In the genomic region with DNA sequence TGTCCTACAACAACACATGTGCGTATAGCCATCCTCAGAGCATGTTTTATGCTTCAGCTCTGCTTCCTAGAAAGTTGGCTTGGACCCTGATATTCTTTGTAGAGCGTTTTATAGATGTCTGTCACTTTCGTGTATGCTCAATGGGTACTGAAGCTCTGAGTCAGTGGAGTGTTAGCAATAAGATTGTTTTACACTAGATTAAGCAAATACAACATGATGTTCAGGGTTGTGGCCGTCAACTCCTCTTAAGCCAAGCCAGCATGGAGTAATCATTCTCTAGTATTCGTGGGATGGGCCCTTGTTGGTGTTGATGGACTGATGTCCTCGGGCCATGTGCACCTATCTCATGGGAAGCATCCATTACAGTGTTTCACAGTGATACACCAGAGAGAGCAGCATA, we compare ENCODE assay signal across 32 mouse cellular contexts.
"Had no signal": no experiment of that assay in that cellular context is flagged by ENCODE, and none has a peak within 500 bp of the region (broad histone marks: within the 10 kb centered on the region; RNA-seq: fewer than 3 reads in every experiment).

No protein-coding gene starts in this region.

- H3K4me3 ChIP-seq: left cerebral cortex, adult 2 months; limb, embryonic 10.5 days; limb, embryonic 12.5 days; limb, embryonic 13.5 days; limb, embryonic 15.5 days; liver, embryonic 12.5 days; liver, embryonic 13.5 days; liver, embryonic 15.5 days; lung, embryonic 15.5 days; midbrain, embryonic 10.5 days; midbrain, embryonic 12.5 days; midbrain, embryonic 13.5 days; midbrain, embryonic 15.5 days; myocyte had no signal

- H3K4me1 ChIP-seq: limb, embryonic 12.5 days; limb, embryonic 13.5 days; limb, embryonic 15.5 days; liver, embryonic 15.5 days; lung, embryonic 15.5 days; megakaryocyte, embryonic 14.5 days; midbrain, embryonic 12.5 days had no signal

- H3K4me2 ChIP-seq: limb, embryonic 12.5 days; limb, embryonic 13.5 days; limb, embryonic 15.5 days; liver, embryonic 11.5 days; liver, embryonic 12.5 days; liver, embryonic 13.5 days; liver, embryonic 15.5 days; lung, embryonic 14.5 days; lung, embryonic 15.5 days; midbrain, embryonic 11.5 days; midbrain, embryonic 12.5 days; midbrain, embryonic 13.5 days; midbrain, embryonic 15.5 days had no signal

- ATAC-seq: liver, embryonic 12.5 days; liver, postnatal 0 days; lung, postnatal 0 days; midbrain, embryonic 13.5 days; midbrain, embryonic 15.5 days; midbrain, embryonic 16.5 days had no signal

- H3K27me3 ChIP-seq: limb, embryonic 12.5 days; limb, embryonic 13.5 days; limb, embryonic 15.5 days; liver, embryonic 12.5 days; liver, embryonic 13.5 days; liver, embryonic 15.5 days; lung, embryonic 15.5 days; megakaryocyte, embryonic 14.5 days; midbrain, embryonic 13.5 days; midbrain, embryonic 15.5 days had no signal

- H3K36me3 ChIP-seq: limb, embryonic 10.5 days; limb, embryonic 12.5 days; limb, embryonic 13.5 days; limb, embryonic 15.5 days; liver, embryonic 12.5 days; liver, embryonic 13.5 days; liver, embryonic 15.5 days; lung, embryonic 15.5 days; midbrain, embryonic 10.5 days; midbrain, embryonic 12.5 days; midbrain, embryonic 13.5 days; midbrain, embryonic 15.5 days had no signal

- H3K9ac ChIP-seq: limb, embryonic 12.5 days; limb, embryonic 13.5 days; limb, embryonic 15.5 days; liver, embryonic 12.5 days; liver, embryonic 13.5 days; liver, embryonic 14.5 days; liver, embryonic 15.5 days; liver, postnatal 0 days; lung, embryonic 14.5 days; lung, embryonic 15.5 days; midbrain, embryonic 12.5 days; midbrain, embryonic 13.5 days; midbrain, embryonic 15.5 days had no signal

- H3K27ac ChIP-seq: left cerebral cortex, adult 2 months; limb, embryonic 10.5 days; limb, embryonic 12.5 days; limb, embryonic 13.5 days; limb, embryonic 15.5 days; liver, embryonic 12.5 days; liver, embryonic 13.5 days; liver, embryonic 14.5 days; liver, embryonic 15.5 days; lung, embryonic 15.5 days; macrophage; midbrain, embryonic 10.5 days; midbrain, embryonic 12.5 days; midbrain, embryonic 13.5 days; midbrain, embryonic 15.5 days had no signal

- DNase-seq: left cerebral cortex, postnatal 4 days; liver; liver, embryonic 13.5 days; liver, postnatal 0 days; lung, adult 18-20 months; lung, adult 2 months; lung, embryonic 14.5 days; lung, postnatal 10 days; lung, postnatal 14 days; lung, postnatal 36 days; lung, postnatal 4 days; midbrain, embryonic 14.5 days had no signal

- H3K9me3 ChIP-seq: limb, embryonic 10.5 days; limb, embryonic 12.5 days; limb, embryonic 13.5 days; limb, embryonic 15.5 days; liver, embryonic 12.5 days; liver, embryonic 13.5 days; liver, embryonic 15.5 days; lung, embryonic 15.5 days; megakaryocyte, embryonic 14.5 days; midbrain, embryonic 10.5 days; midbrain, embryonic 12.5 days; midbrain, embryonic 13.5 days; midbrain, embryonic 15.5 days had no signal
